Mouse (Mus musculus): ENCODE results near the gene Chchd6.
A peak's percentile ranks its signal among the peaks of the same experiment; 100 is the strongest.

DNA sequence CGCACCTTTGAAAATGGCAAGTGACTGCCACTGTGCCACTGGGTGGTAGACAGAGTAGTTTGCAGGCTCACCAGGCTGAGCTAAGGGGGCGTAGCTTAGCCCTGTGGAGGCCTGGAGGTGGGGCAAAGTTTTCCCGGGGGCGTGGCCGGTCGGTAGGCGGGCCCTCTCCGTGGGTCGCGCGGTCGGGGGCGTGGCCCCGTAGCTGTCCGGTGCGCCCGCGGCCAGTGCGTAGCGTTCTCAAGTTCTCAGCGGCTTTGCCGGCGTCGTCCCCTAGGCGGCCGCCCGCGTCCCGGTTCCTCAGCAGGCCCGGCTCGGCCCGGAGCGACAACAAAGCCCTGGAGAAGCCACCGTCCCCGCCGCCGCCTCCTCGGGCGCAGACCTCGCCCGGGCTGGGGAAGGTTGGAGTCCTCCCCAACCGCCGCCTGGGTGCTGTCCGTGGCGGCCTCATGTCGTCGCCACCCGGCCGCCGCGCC is 48.4 kb upstream of the Chchd6 start, which contains the start of gene Txnrd3:
- no peak for TF ChIP-seq CTCF (IDR thresholded peaks at IDR 0.05; ENCODE audit: extremely low read depth, insufficient read length, insufficient replicate concordance, low read depth, low read length)
- 0 out of 2 replicates have a peak, but pooled peaks have one; percentile 1 for TF ChIP-seq POLR2A (IDR thresholded peaks at IDR 0.05; ENCODE audit: low read depth, low read length)
